Mouse (Mus musculus) heart, embryonic 14.5 days (tissue): Measurements from ENCODE around the gene Snx17. TPM values are rescaled to one million over a fixed set of nuclear protein-coding genes. Genes with fewer than 3 reads are reported as not detected.

Experiments
- ATAC-seq: fragments of 200-750 bp; cut with Nextera tagmentation; 2 replicates; pipeline ENCODE4 v1.8.0; 2017; ENCODE audit warnings: low read depth, moderate TSS enrichment; ENCODE audit not compliant: insufficient number of reproducible peaks, insufficient read depth, low FRiP score
- H3K27ac ChIP-seq, 2 experiments: fragments of 200-500 bp in 1 of 2; fragments of 300-500 bp in 1 of 2; sonication (generic) in 1 of 2; replicated peaks in 1 of 2; 2 replicates each; pipeline ENCODE4 v1.5.1; 2012 to 2014; ENCODE audit warnings: low read depth in 2 of 2, low read length in 2 of 2, control low read depth in 1 of 2, mild to moderate bottlenecking in 1 of 2, mixed read lengths in 1 of 2; ENCODE audit not compliant: control insufficient read depth in 1 of 2, insufficient read depth in 1 of 2
- H3K27me3 ChIP-seq: fragments of 300-500 bp; sonication (generic); 2 replicates; pipeline ENCODE4 v1.6.1; 2014; ENCODE audit warnings: mild to moderate bottlenecking, low read length, control low read depth; ENCODE audit not compliant: control insufficient read depth, insufficient read depth
- H3K36me3 ChIP-seq: fragments of 300-500 bp; sonication (generic); 2 replicates; pipeline ENCODE4 v1.6.1; 2014; ENCODE audit warnings: mild to moderate bottlenecking, control low read depth, low read length, mixed read lengths; ENCODE audit not compliant: control insufficient read depth, insufficient read depth
- H3K4me1 ChIP-seq, 2 experiments: fragments of 200-500 bp in 1 of 2; fragments of 300-500 bp in 1 of 2; sonication (generic) in 1 of 2; 2 replicates each; pipeline ENCODE4 v1.6.1; 2012 to 2014; ENCODE audit warnings: low read length in 2 of 2, control low read depth in 1 of 2, mixed read lengths in 1 of 2; ENCODE audit not compliant: control insufficient read depth in 2 of 2, insufficient read depth in 2 of 2
- H3K4me2 ChIP-seq: fragments of 300-500 bp; sonication (generic); 2 replicates; pipeline ENCODE4 v1.6.1; 2014; ENCODE audit warnings: mild to moderate bottlenecking, low read length
- H3K4me3 ChIP-seq, 2 experiments: fragments of 200-500 bp in 1 of 2; fragments of 300-500 bp in 1 of 2; sonication (generic) in 1 of 2; 2 replicates each; pipeline ENCODE4 v1.5.1; 2012 to 2014; ENCODE audit warnings: low read length in 2 of 2, mild to moderate bottlenecking in 2 of 2, control low read depth in 1 of 2, low read depth in 1 of 2, moderate library complexity in 1 of 2; ENCODE audit not compliant: control insufficient read depth in 1 of 2, insufficient read depth in 1 of 2
- H3K9ac ChIP-seq: fragments of 300-500 bp; sonication (generic); 2 replicates; pipeline ENCODE4 v1.6.1; 2014; ENCODE audit warnings: mild to moderate bottlenecking, low read length
- H3K9me3 ChIP-seq: fragments of 300-500 bp; sonication (generic); 2 replicates; pipeline ENCODE4 v1.6.1; 2016; ENCODE audit warnings: low read length, control low read depth; ENCODE audit not compliant: control insufficient read depth
- WGBS: fragments of 180-500 bp; shearing (Covaris S2); extraction: QIAGEN DNeasy Blood & Tissue Kit; methylation state at CpG from one replicate; pipeline ENCODE4 v1.1.7; 2014; 5-methylcytosine and 5-hydroxymethylcytosine counted together
- polyA plus RNA-seq: library from polyadenylated mRNA; unstranded; fragments of >200 nt; fragmentation: Nextera tagmentation; extraction: Ambion mirVana; gene quantifications from 2 replicates; pipeline ENCODE4 v1.2.1, GENCODE M21; 2014

Snx17 gene
- polyA plus RNA-seq, 1 experiment from 2014 or later = 120 TPM

GRCm38 (mm10) chr5:31198616-31199320 is 5.7 kb downstream of the Snx17 start:
- Histone ChIP-seq H3K4me3 (no peak overlapping the region), H3K9me3 (peaks cover 6% of the 10 kb centered on the region), H3K36me3 (peaks cover 82% of the 10 kb centered on the region), H3K9ac (0 out of 2 replicates have a peak overlapping the region, but pooled peaks have one; percentile 3), H3K27ac (no peak overlapping the region), H3K4me1 (peaks cover 5 to 22% of the 10 kb centered on the region in 2 experiments; a peak in 3 of 4 replicates), H3K4me2 (no peak overlapping the region), H3K27me3 (no peaks in the 10 kb centered on the region)
- WGBS = 79% methylated on average over 5 of the region's 5 CpGs
- ATAC-seq = no peak

- Histone ChIP-seq H3K27me3 (no peaks in the 10 kb centered on the region), H3K4me3 (no peak overlapping the region), H3K4me2 (no peak overlapping the region), H3K4me1 (peaks cover 5 to 16% of the 10 kb centered on the region in 2 experiments; a peak in 3 of 4 replicates), H3K27ac (no peak overlapping the region), H3K36me3 (peaks cover 84% of the 10 kb centered on the region), H3K9me3 (peaks cover 6% of the 10 kb centered on the region), H3K9ac (no peak overlapping the region)
- WGBS = 89% methylated on average over 19 of the region's 19 CpGs
- ATAC-seq = no peak
Measured at GRCm38 (mm10) chr5:31199321-31199892, 6.4 kb downstream of the Snx17 start.

GRCm38 (mm10) chr5:31199893-31200292 is 6.9 kb downstream of the Snx17 start:
- Histone ChIP-seq H3K4me3 (no peak overlapping the region), H3K27ac (no peak overlapping the region), H3K36me3 (peaks cover 84% of the 10 kb centered on the region), H3K9ac (no peak overlapping the region), H3K4me2 (no peak overlapping the region), H3K4me1 (peaks cover 5 to 15% of the 10 kb centered on the region in 2 experiments; a peak in 2 of 4 replicates), H3K27me3 (no peaks in the 10 kb centered on the region), H3K9me3 (peaks cover 6% of the 10 kb centered on the region)
- WGBS = 90% methylated on average over 9 of the region's 9 CpGs
- ATAC-seq = no peak

- Histone ChIP-seq H3K4me1 (peaks cover 5 to 15% of the 10 kb centered on the region in 2 experiments; a peak in 2 of 4 replicates), H3K27ac (no peak overlapping the region), H3K27me3 (no peaks in the 10 kb centered on the region), H3K4me2 (0 out of 2 replicates have a peak overlapping the region, but pooled peaks have one; percentile 90), H3K36me3 (peaks cover 84% of the 10 kb centered on the region), H3K9me3 (peaks cover 6% of the 10 kb centered on the region), H3K9ac (no peak overlapping the region; the same call in 1 of the 2 replicates), H3K4me3 (no peak overlapping the region; a peak in 1 of 4 replicates)
- ATAC-seq = no peak
- 88% methylated on average over 27 of the region's 27 CpGs for WGBS
Measured at GRCm38 (mm10) chr5:31200327-31200768, 7.3 kb downstream of the Snx17 start.

GRCm38 (mm10) chr5:31201042-31201741 is 8.2 kb downstream of the Snx17 start:
- H3K9ac ChIP-seq = peak overlapping the region; percentile 90
- peaks cover 5 to 15% of the 10 kb centered on the region in 2 experiments; a peak in 2 of 4 replicates for H3K4me1 ChIP-seq
- H3K27me3 ChIP-seq = no peaks in the 10 kb centered on the region
- no peak for ATAC-seq
- peaks cover 83% of the 10 kb centered on the region for H3K36me3 ChIP-seq
- H3K4me2 ChIP-seq = peak overlapping the region; percentile 90
- peaks cover 6% of the 10 kb centered on the region for H3K9me3 ChIP-seq
- 19% methylated on average over 13 of the region's 13 CpGs for WGBS
- H3K4me3 ChIP-seq = peak overlapping the region; percentile 72 to 86
- peak overlapping the region; percentile 36 to 86 for H3K27ac ChIP-seq

GRCm38 (mm10) chr5:31201742-31202590 is 8.9 kb downstream of the Snx17 start, which contains the start of gene Zfp513:
Gene Zfp513, minus strand, starts transcription at chr5:31202303.
- H3K27ac ChIP-seq = peak within 1 kb of the TSS; percentile 79 to 86
- peaks cover 82% of the 10 kb centered on the region for H3K36me3 ChIP-seq
- H3K9ac ChIP-seq = peak within 1 kb of the TSS; percentile 90
- peaks cover 5 to 15% of the 10 kb centered on the region in 2 experiments; a peak in 2 of 4 replicates for H3K4me1 ChIP-seq
- ATAC-seq = peak; percentile 94
- peak within 1 kb of the TSS; percentile 90 for H3K4me2 ChIP-seq
- H3K4me3 ChIP-seq = peak within 1 kb of the TSS; percentile 72 to 86
- H3K9me3 ChIP-seq = peaks cover 6% of the 10 kb centered on the region
- no peaks in the 10 kb centered on the region for H3K27me3 ChIP-seq
- under 1% methylated on average over 53 of the region's 53 CpGs for WGBS
